Mouse (Mus musculus): ENCODE results near the gene Usp22.
"Not testable (repeated sequence)": the region's sequence is repeated elsewhere in the genome, so short reads cannot be mapped to it uniquely, and the experiment has no call there.

The Usp22 gene

DNA sequence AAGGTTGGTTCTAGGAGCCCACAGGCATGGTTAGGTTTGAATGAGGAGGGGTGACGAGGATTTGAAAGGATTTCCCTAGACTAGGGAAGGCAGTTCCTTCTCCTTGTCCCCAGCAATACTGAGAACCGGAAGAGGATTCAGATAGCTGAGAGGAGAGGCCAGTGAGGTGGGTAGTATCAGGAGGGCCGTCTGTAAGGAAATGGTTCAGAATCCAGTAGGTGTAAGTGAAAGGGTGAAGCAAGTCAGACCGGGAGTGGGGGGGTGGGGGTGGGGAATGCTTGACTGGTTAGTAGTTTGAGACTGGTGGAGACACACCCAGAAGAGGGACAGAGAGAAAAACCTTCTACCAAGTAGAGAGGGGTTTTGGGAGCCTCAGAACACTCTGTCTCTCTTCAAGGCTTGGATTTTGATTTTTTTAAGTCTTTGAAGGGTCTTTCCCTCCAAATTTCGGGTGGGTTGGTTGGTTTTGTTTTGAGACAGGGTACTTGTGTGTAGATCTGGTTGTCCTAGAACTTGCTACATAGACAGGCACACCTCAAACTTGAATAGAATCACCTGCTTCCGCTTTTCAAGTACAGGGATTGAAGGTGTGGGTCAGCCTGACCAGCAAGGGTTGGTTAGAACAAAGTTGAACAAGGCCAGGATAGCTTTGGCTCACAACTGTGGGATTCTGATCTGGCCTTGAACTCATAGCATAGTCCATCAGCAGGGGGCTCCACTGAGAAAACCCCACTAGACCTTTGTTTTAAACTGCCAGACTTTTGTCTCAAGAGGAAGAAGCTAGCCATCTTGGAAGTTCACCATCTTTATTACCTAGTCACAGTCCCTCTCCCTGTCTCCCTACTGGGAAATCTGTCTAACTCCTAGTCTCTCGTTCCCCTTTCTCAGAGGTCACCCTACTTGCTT lies 31.0 kb downstream of the Usp22 start:
- in situ Hi-C loops (cut with MseI, MboI): no loop called here

DNA sequence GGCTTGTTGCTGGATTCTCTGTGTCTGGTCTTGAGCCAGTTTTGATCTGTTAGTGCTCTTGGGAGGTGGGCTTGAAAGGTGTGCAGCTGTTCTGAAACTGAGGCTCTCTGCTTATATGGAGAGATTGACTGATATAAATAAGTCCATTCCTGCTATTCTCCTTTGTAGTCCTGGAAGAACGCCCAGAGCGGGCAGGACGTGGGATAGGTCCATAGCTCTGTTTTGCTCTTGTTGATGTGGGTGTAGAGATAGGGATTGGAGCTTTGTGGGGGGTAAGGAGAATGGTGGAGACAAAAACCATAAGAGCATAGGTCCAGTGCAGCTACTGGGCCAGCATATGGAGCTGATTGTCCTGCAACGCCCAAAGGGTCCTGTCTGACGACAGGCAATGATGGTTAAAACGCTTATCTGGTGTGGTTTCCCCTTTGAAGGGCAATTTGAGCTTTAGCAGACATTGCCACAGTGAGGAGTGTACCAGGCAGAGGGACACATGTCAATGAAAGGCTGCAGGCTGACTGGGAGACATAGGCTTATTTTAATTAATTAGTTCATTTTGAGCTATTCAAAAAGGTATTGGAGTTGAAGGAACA lies 31.8 kb downstream of the Usp22 start:
- in situ Hi-C loops (cut with MseI, MboI): no loop called here

- in situ Hi-C loops (cut with MseI, MboI): no loop called here
Measured at GRCm38 (mm10) chr11:61142262-61142661, 32.6 kb downstream of the Usp22 start.

GRCm38 (mm10) chr11:61141693-61142092 lies 33.2 kb downstream of the Usp22 start:
- in situ Hi-C loops (cut with MseI, MboI): no loop called here

DNA sequence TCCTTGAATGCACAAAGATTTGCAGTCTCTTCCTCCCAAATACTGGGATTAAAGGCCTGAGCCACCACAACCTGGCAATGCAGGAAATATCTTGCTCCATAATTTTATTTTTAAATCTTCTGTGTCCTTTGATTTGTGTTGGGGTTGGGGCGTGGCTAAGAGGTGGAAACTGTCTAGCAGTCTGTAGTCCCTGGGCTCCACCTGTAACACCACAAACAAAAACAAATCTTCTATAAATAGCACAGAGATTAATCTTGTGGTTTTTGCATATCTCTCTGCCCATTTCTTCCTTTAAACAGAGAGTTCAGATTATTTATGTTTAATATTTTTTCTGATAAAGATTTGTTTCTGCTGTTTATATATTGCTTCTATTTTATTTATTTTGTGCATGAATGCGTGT lies 41.9 kb downstream of the Usp22 start:
- in situ Hi-C loops (cut with MseI, MboI): no loop called here

GRCm38 (mm10) chr11:61130646-61131045 lies 44.2 kb downstream of the Usp22 start:
- in situ Hi-C loops (cut with MseI, MboI): not testable (repeated sequence)

DNA sequence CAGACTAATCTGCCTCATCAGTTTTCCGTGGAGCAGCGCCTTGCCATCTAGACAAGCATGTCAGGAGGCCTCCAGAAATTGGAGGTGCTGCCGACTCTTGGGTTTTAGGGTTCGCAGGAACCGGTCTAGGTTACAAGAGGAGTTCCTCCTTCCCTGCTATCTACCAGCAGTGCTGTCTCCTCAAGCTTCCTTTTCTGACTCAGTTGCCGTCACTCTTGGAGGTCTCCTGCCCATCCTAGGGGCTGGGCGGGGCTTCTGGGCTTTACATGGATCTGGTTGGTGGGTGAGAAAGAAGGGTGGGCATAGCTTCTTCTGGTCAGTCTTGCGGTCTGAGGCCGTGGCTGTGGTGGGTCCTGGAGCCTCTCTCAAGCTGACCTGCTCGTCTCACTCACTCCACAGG lies 45.5 kb downstream of the Usp22 start:
- in situ Hi-C loops (cut with MseI, MboI): no loop called here

DNA sequence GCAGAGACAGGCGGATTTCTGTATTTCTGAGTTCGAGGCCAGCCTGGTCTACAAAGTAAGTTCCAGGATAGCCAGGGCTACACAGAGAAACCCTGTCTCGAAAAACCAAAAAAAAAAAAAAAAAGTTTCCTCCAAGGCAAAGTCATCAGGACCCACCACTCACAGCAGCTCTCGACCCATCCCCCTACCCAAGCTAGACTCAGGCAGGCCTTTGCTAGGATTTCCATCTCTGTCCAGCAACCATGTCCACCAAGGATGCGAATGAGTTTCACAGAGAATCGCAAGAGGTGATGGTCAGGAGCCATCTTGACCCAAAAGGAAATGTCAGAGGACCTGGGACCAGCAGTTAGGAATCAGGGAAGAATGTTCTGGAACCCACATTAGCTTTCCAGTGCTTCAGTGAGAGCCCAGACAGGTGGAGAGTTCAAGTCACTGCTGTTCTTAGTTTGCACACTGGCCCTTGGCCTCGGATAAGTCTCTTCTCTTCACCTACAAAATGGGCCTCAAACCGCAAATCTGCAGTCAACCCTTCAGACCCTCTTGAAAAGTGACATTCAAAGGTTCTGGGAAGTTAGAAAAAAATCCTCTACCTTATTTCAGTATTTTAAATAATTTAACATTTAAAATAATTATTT lies 47.3 kb downstream of the Usp22 start:
- in situ Hi-C loops (cut with MseI, MboI): no loop called here

DNA sequence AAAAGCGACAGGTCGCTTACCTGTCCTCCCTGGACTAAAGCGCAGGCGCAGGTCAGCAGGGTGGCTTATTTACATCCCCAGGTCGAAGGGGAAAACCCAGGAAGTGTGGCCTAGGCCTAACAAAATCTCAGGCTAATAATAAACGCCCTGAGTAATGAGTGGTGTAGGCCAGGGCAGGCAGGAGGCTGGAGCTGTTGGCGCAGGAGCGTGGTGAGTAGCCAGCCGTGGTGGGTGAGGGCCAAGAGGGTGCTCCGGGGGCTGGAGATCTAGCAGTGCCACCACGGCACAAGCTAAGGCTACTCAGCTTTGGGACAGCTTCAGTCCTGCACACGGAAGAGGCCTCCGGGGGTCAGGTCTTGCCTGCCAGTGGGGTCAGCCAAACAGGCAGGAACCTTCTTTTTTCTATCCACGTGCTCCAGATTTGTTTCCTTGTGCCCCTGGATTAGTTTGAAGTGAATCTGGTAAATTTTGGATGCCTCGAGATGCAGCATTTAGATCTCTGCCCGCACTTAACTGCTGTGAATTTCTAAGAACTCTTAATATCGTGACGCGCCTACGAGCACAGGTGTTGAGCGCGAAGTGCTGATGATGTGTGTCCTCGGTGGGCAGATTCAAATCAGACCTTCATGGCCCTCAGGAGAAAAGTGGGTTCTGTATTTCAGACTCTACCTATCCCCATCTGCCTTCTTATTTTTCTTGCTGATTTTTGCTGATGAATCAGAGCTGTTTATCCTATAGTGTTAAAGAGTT lies 48.1 kb downstream of the Usp22 start, which contains the start of gene Tnfrsf13b:
Tnfrsf13b (plus strand) TSS at position 150 of the 750 bp plus-strand sequence.
- in situ Hi-C loops (cut with MseI, MboI): no loop called here

GRCm38 (mm10) chr11:61125970-61126369 lies 48.9 kb downstream of the Usp22 start:
- in situ Hi-C loops (cut with MseI, MboI): no loop called here

DNA sequence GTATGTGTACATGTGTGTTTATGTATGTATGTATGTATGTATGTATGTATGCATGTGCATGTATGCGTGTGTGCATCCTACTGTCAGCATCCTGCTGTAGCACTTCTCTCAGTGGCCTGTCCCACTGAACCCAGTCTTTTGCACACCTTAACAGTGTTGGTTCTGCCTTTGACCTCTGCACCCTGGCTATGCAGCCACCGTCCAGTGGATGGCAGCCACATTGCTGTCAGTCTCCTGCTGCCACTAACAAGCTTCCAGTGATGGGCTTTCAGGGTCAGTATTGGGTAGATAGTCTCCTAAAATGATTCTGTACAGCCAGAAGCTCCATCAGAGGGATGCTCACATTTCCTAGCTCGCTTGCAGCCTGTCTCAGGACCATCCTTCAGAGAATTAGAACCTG lies 51.0 kb downstream of the Usp22 start:
- in situ Hi-C loops (cut with MseI, MboI): no loop called here

DNA sequence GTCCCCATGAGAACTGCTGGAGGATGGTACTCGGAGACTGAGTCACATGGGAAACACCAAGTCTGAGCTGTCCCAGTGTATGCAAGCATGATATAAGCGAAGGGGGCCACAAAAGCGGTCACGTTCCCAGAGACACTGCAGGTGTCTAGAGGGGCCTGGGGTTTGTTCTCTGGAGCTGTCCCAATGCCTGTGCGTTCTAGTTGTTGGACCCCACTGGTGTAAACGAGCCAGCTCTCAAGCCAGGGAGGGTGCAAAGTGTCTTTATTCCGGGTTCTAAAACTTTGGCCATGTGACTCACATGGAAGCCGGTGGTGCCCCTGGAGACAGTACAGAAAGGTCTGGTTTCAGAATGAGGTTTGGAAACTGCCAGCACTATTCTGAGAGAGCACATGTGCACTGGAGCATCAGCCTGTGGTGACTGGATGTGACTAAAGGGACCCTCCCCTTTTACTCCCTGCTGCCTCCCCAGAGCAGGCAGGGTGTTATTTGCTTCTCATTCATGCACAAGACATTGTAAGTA lies 52.0 kb downstream of the Usp22 start:
- in situ Hi-C loops (cut with MseI, MboI): no loop called here

- in situ Hi-C loops (cut with MseI, MboI): no loop called here
Measured at GRCm38 (mm10) chr11:61122283-61122768, 52.5 kb downstream of the Usp22 start.

GRCm38 (mm10) chr11:61119996-61120583 lies 54.8 kb downstream of the Usp22 start:
- in situ Hi-C loops (cut with MseI, MboI): no loop called here

- in situ Hi-C loops (cut with MseI, MboI): no loop called here
Measured at GRCm38 (mm10) chr11:61116226-61116625, 58.6 kb downstream of the Usp22 start.

DNA sequence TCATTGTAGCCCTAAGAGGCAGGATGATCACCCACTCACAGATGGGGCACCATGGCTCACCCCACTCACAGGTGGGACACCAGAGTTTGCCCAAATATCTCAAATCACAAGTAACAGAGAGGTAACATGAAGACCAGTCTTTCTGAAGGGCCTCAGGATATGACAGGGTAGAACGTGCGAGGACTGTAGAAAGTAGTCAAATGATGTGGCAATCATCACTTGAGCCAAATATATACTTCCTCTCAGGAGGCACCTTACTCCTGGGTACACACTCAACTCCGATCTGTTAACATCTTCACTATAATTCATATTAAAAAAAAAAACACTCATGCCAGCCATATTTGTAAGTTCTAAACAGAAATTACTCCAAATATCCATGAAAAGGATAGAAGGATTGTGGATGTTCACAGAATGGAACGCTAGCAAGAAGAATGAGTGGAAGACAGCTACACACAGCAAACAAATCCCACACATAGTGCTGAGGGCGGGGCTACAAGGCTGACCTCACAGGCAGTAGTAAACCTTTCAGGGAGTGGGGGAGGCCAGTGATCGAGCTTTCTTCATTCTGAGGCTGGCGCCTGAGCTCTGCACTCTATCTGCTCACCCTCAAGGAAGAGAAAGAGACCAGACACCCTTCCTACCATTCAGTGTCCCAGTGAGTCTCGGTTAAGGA lies 62.4 kb downstream of the Usp22 start:
- in situ Hi-C loops (cut with MseI, MboI): no loop called here

DNA sequence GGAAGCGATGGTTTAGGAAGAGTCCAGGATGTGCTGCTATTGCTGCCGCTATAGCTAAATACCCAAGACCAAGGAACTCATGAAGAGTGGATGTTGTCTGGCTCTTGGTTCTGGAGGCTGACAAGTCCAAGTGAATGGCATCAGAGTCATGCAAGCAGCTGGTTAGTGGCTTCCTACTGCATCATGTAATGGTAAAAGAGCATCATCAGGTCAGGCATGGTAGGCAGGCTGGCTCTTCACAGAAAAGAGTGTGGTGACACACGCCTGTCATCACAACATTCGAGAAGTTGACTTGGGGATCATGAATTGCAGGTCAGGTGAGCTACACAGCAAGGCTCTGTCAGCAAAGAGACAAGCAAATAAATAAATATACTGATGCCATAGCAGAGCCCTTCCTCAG lies 63.4 kb downstream of the Usp22 start:
- in situ Hi-C loops (cut with MseI, MboI): no loop called here

GRCm38 (mm10) chr11:61110928-61111327 lies 63.9 kb downstream of the Usp22 start:
- in situ Hi-C loops (cut with MseI, MboI): no loop called here

DNA sequence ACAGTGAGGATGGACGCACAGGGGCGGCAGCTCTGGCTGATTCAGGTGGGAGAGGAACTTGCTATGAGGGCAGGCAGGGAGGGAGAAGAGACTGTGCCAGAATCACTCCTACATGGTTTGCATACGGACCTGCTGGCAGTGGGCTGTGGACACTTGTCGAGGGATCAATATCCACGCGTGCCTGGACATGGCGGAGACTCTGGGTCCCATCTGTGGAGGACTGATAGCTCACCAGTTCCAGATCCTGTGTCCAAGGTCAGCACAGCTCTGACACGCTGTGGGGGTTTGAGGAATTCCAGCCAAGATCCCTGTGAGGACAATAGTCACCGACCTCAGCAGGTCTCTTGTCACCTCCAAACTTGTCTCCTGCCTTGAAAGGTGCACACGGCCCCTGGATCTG lies 64.7 kb downstream of the Usp22 start:
- in situ Hi-C loops (cut with MseI, MboI): no loop called here

DNA sequence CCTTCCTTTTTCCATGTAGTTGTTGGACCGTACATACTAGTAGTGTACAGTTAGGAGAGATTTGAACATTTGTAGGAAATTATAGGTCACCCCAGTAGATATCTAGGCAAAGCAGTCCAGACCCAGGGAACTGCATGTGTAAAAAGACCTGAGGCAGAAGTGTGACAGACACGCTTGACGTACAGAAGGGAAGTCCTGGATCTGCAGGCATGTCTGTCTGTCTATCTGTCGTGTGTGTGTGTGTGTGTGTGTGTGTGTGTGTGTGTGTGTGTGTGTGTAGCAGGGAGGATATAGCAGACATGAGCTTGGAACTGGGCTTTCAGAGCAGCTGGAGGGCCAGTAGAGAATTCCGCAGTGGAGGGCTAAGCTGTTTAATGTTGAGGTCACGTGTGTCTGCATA lies 65.1 kb downstream of the Usp22 start:
- in situ Hi-C loops (cut with MseI, MboI): no loop called here

All from mouse trophoblast stem cell (cell line).